Mouse (Mus musculus): ENCODE measurements around the gene Calu. TPM values are rescaled to one million over a fixed set of nuclear protein-coding genes. Genes with fewer than 3 reads are reported as not detected.
"Not testable (repeated sequence)": the region's sequence is repeated elsewhere in the genome, so short reads cannot be mapped to it uniquely, and the experiment has no call there.

The Calu gene
- polyA plus RNA-seq (2012; rRNA removed): 69.4 and 72.8 TPM in 2 replicates

DNA sequence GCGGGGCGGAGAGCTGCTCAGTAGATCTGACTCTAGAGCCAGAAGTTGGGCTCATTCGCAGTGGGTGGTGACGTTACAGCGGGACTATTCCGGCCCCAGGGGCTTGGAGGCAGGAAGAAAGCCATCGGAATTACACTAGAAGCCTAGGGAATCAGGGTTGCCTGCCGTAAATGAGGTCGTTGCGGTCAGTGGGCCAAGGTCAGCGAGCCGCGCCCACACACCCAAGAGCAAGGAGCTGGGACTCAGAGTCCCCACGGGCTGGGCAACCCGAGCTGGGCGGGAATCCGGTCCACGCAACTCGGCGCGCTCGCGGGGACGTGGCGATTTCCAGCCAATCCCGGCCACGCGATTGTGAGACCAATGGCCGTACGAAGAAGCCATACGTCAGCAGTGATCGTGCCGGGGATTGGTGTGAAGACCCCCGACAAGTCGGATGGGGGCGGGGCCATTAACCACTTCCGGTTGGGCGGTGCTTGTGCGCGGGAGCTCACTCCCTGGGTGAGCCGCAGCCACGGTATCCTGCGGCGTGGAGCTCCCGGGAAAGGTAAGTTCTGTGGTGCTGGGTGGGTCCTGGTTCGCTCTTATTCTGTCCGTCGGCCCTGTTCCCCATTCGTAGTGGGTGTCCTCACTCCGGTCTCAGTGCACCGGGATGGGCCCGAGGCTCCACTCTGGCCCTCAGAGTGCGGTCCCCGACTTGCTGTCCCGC lies at the start of gene Calu:
Gene Calu (plus strand): TSS at position 405 of the 706 bp plus-strand sequence.
- peak; percentile 98 to 100 for DNase-seq (ENCODE audit: extremely low spot score in 1 of 2, low spot score in 1 of 2)

DNA sequence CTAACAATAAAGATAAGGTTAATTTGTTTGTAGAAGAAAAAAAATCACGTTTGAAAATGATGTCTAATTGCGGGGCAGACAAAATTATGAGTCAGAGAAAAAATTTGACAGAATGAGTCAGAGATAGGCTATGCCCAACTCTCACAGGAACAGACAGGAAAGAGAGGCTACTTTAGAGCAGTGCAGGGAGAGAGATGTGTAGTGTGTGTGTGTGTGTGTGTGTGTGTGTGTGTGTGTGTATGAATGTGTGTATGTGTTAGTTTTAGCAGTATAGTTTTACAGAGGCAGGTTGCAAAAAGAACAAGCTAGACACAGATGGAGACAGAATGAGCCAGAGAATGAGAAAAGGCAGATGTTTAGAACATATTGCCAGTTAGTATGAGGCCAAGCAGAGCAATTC lies 48.8 kb upstream of the Calu start:
- no peak for DNase-seq (ENCODE audit: extremely low spot score in 1 of 2, low spot score in 1 of 2)

DNA sequence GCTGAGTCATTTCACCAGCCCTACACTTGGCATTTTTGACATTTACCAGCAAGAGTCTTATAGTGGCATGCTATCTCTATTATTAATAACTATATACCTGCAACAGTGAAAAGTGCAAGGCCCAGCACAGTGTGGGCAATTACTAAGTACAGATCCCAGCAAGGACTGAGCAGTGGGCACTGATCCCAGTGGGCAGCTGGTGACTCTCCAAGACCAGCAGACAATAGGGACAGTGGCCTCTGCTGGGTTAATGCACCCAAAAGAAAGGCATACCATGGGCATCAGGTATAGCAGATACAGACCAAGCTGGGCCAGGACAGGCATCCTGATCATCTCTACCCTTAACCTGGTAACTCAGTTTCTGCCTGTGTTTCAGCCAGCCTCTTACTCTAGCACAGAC lies 44.6 kb upstream of the Calu start:
- no peak for DNase-seq (ENCODE audit: extremely low spot score in 1 of 2, low spot score in 1 of 2)

DNA sequence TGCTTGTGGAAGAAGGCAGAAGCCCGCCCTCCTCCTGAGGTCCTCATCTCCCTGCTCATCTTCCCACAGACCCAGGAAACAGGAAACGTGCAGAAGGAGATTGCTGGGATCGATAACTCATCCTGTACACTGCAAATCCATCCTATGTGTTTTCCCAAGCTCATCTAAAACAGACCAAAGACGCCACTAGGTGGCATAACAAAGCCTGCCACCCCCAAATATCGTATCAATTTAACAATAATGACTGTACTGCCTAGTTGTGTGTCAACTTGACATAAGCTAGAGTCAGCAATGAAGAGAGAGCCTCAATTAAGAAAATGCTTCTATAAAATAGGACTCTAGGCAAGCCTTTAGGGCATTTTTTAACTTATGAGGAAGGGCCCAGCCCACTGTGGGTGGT lies 44.1 kb upstream of the Calu start:
- DNase-seq (ENCODE audit: extremely low spot score in 1 of 2, low spot score in 1 of 2): no peak

DNA sequence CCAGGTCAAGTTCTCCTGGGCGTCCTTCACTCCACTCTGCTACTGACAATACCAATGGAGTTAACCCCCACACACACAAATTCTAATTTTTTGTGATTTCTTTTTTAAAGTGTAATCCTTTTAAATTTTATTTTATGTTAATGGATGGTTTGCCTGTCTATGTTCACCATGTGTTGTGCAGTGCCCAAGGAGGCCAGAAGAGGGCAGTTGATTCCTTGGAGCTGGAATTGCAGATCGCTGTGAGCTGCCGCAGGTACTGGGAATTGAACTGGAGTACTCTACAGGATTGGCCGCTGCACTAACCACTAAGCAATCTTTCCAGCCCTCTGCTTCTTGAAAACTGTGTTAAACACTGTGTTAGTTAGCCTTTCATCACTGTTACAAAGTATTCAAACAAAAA lies 42.4 kb upstream of the Calu start:
- no peak for DNase-seq (ENCODE audit: extremely low spot score in 1 of 2, low spot score in 1 of 2)

DNA sequence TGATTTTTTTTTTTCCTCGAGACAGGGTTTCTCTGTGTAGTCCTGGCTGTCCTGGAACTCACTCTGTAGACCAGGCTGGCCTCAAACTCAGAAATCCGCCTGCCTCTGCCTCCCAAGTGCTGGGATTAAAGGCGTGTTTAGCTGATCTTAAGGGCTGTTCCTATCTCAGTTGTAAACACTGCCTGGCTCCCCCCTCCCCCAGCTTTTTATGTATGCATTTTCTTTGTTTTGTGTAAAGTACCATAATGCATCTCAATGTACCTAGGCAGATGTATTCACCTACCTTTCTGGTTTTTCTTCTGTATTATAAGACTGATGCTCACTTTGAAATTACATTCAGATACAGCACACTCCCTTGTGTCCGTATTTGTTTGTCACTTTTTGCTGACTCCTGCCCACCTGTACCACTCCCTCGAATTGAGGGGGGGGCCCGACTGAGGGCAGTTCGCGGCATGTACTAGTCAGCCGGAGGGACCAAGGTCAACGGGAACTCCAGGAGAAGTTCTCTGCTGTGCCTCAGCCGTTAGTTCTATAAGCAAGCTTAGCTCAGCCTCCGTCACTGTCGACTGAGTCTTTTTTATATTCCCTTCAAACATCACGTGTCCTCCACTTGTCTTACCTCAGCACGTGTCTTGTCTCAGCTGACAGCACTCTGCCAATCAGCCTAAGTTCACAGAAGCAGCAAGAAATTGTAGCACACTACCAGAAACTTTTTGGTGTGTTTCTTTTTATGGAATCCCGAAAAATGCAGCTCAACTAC lies 38.8 kb upstream of the Calu start:
- DNase-seq (ENCODE audit: extremely low spot score in 1 of 2, low spot score in 1 of 2): no peak

DNA sequence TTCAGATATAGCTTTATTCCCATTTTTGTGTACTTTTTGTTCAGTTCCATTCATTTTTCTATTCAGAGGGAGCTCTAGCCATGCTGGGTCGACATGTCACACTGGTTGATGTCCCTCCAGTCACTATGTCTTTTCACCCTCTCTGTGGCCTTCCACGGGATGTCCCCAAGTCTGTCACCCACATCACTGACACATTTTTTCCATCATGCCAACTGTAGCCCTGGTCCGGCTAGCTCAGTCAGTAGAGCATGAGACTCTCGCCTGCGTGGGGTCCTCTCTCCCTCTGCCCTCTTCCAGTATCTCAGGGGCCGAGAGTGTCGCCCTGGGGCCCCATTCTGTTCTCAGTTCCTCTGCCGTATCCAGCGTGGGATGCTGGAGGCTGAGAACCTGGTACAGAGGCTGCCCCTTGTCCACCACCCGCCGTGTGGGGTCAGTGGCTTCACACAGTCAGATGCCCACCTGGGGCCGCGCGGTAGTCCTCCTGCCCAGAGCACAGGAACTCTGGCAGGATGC lies 34.1 kb upstream of the Calu start:
- no peak for DNase-seq (ENCODE audit: extremely low spot score in 1 of 2, low spot score in 1 of 2)

DNA sequence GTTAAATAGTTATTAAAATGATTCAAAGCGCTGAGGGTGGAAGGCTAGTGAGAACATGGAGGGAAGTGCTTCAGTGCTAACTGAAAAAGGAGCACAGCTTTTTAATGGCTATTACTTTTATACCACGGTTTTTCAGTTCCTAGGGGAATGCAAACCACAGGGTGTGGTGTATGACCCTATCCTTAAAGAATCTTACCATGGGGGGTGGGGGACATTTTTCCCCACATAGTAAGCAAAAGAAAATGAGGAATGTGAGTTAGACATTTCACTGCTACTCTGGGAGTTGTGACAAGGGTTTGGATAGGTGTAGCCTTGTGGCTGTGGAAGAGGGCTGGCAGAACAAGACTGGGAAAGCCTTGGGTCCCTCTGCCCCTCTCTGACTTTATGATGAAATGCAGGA lies 30.6 kb upstream of the Calu start:
- DNase-seq (ENCODE audit: extremely low spot score in 1 of 2, low spot score in 1 of 2): no peak

DNA sequence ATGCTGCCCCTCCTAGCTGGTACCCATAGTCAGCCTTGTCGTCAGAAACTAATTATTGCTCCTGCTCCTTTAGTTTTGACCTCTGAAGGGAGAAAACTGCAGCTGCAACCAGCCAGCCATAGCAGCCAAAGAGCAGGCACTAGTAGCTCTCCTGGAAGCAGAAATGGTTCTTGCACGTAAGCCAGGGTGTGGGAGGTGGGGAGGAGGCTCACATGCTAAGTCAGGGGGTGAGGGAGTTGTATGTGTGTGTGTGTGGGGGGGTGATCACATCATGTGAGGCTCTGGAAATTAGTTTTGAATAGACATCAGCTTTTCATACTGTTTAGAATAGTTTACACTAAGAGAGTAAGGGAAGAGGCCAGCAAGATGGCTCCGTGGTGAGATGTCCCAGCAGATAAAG lies 29.9 kb upstream of the Calu start:
- no peak for DNase-seq (ENCODE audit: extremely low spot score in 1 of 2, low spot score in 1 of 2)

DNA sequence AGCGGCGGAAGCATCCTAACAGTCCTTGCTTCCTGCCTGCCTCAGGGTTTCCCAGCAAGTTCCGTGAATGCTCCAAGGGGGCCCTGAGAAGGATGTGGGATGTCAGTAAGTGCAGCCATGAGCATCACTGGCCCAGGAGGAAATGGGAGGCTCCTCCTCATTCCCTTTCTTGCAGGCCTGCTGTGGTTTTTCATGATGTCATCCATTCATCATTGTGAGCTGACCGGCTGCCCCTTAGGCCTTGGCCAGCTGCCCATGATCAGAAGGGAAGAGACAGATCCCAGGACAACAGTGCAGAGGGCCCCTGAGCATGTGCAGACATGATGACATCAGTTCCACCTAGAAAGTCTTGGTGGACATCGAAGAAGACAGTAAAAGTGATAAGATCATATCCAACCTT lies 29.0 kb upstream of the Calu start, which contains the start of gene Fam71f1:
Gene Fam71f1 (plus strand): TSS at position 262 of the 400 bp plus-strand sequence.
- DNase-seq (ENCODE audit: extremely low spot score in 1 of 2, low spot score in 1 of 2): no peak

DNA sequence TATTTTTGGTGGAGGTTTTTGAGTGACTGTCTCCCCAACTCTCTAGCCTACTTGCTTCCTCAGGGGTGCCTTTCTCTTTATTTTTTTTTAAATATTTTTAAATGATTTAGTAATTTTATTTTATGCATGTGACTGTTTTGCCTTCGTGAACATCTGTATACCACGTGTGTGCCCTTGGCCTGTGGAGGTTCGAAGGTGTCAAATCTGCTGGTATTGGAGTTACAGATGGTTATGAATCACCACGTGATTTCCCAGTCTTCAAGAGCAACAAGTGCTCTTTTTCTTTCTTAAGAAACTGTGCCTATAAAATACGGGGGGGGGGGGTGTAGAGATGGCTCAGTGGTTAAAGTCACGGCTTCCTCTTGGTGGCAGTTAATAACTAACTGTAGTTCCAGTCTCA lies 26.3 kb upstream of the Calu start:
- no peak for DNase-seq (ENCODE audit: extremely low spot score in 1 of 2, low spot score in 1 of 2)

DNA sequence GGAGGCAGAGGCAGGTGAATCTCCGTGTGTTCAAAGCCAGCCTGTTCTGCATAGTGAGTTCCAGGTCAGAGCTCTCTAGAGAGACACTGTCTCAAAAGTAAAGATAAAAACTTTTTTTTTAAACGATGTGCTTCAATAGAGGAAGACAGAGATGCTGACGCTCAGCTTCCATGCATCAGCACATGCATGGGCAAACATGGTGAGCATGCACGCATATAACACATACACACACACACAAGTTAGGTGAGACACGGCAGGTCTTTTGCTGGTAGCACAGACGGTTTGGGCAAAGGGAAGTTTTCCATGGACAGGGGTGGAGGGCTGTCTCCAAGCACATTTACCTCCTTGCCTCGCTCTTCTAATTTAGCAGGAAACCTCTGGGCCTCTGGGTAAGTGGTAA lies 25.7 kb upstream of the Calu start:
- no peak for DNase-seq (ENCODE audit: extremely low spot score in 1 of 2, low spot score in 1 of 2)

DNA sequence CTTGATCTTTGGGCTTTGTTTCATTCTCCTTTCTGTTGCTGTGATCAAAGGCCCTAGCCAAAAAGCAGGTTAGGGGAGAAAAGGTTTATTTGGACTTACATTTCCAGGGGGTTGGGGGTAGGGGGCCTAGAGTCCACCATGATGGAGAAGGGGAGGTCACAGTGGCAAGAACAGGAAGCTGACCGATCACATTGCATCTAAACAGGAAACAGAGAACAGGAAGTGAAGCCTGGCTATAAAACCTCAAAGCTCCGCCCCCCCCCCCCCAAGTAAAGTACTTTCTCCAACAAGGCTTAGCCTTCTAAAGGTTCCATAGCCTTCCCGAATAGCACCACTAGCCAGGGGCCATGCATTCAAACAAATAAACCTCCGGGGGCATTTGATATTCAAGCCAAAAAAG lies 25.1 kb upstream of the Calu start:
- DNase-seq (ENCODE audit: extremely low spot score in 1 of 2, low spot score in 1 of 2): no peak

DNA sequence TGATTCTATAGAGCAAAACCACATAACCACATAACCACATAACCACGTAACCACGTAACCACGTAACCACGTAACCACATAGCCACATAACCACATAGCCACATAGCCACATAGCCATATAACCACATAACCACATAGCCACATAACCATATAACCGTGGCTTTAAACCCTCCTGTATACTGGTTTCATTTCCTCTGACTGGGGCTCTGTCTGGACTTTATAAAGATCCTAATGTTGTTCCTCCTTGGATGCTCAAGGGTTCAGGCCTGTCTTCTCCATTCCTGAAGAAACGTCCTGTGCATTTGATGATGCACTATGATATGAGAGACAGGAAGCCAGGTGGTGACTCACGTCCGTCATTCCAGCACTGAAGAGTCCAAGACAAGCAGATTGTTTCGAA lies 20.9 kb upstream of the Calu start:
- DNase-seq (ENCODE audit: extremely low spot score in 1 of 2, low spot score in 1 of 2): no peak

DNA sequence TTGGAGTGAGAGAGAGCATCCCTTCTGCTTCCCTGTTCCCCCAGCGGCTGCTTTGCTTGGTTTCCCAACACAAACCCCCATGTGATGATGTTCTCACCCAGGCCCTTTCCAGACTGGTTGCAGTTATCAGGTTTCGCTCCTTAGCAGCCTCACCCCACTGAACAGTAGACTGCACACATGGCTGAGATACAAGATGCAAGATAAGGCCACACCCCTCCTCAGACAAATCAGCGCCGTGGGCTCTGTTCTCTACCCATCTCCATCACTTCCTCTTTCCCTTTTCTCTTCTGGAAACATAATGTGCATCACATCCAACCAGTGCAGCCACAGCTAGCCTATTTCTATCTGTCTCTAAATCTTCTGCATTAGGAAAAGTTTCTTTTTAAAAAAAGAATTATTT lies 18.4 kb upstream of the Calu start:
- DNase-seq (ENCODE audit: extremely low spot score in 1 of 2, low spot score in 1 of 2): no peak

DNA sequence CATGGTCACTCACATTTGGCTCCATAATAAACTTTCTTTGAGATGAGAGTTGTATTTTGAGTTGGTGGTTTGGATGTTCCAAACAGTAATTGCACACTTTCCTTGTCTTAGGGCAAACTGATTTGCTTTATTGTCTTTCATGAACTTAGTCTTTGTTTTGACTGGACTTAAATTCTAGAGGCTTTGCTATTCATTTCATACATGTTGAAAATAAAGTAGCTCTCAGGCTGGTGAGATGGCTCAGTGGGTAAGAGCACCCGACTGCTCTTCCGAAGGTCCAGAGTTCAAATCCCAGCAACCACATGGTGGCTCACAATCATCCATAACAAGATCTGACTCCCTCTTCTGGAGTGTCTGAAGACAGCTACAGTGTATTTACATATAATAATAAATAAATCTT lies 1.4 kb upstream of the Calu start:
- DNase-seq (ENCODE audit: extremely low spot score in 1 of 2, low spot score in 1 of 2): not testable (repeated sequence)

DNA sequence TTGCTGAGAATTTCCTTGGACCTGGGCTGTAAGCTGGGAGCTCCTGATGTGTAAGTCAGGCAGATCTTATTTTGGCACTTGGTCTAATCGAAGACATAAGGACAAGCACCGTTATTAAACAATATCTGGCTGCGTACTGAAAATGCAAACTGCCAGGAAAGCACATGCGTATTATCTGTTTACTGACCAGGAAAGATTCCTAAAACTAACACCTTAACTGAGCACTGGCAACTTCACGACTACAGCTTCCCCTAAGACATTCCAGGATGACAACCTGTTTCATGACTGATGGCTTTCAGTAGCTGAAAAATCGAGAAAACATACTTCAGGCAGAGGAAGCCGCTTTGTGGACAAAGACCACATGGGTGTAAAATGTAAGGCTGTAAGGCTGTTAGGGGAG lies 680 bp upstream of the Calu start:
- no peak for DNase-seq (ENCODE audit: extremely low spot score in 1 of 2, low spot score in 1 of 2)

DNA sequence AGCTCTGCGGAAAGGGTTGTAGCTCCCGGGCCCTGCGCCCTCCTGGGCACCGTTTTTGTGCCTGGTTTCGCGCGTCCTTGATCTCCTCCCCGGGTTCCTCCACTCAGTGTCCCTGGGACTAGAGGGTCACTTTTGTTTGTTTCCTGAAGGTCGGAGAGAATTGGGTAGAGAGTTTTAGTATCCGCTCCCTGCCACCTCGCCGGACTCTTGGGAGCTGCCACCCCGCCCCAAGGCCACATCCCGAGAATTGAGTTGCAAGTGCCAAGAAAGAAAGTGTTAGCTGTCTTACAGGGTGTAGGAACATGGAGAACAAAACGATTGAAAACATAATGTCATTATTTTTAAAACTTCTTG lies 479 bp downstream of the Calu start:
- DNase-seq (ENCODE audit: extremely low spot score in 1 of 2, low spot score in 1 of 2): no peak

DNA sequence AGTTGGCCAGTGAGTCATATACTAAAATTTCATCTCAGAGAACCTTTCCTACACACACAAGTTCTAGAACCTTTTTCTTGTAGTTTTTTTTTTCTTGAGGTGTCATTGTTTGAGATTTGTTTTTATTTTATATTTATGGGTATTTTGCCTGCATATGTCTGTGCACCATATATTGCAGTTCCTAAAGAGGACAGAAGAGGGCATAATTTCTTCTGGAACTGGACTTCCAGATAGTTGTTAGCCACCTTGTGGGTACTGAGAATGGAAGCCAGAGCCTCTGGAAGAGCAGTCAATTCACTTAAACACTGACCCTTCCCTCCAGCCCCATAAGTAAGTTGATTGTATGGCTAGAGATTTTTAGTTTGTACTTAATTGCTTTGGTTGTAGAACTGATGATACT lies 3.7 kb downstream of the Calu start:
- no peak for DNase-seq (ENCODE audit: extremely low spot score in 1 of 2, low spot score in 1 of 2)

DNA sequence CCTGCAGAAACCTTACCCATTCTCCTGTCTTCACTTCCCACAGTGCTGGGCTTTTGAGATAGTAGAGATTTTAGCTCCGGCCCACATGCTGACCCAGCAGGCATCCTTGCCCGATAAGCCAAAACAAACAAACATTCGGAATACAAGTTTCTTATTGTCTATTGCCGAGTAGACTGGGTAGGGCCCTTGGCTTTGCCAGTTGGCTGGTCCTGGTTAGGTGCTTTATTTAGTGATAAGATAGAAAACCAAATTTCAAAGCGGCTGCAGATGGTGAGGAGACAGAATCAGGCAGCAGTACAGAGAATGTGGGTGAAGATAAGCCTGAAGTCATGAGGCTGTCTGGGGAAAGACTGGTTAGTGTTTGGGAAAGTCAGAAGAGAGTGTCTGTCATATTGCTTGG lies 4.9 kb downstream of the Calu start:
- DNase-seq (ENCODE audit: extremely low spot score in 1 of 2, low spot score in 1 of 2): no peak

DNA sequence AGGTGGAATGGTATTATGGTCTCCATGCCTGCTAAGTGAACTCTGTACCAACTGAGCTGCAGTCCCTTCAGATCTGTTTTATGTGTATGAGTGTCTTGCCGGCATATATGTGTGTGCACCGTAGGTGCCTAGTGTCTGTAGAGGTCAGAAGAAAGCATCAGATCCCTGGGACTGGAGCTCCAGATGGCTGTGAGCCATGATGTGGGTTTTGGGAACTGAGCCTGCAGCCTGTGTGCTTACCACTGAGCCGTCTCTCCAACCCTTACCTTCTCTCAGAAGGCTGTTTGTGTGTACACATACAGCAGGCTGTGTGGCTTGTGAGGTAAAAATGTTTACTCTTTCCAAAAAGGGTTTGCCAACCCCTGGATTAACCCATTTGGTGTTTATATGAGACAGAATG lies 11.5 kb downstream of the Calu start:
- no peak for DNase-seq (ENCODE audit: extremely low spot score in 1 of 2, low spot score in 1 of 2)

DNA sequence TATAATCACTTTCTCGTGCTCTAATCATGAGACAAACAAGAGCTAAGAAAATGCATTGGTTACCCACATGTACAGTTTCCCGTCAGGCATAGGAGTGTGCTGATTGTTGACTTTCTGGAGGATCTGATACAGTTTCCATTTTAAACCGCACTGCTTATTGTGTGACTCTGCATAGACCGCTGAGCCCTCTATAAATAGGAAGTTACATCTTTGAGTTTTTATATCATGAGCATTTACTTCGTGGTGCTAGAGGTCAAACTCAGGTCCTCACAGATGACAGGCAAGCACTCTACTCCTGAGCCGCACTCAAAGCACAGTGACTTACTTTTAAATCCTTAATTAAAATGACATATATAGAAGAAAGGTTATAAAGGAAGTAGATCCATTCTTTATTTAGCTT lies 12.3 kb downstream of the Calu start:
- DNase-seq (ENCODE audit: extremely low spot score in 1 of 2, low spot score in 1 of 2): no peak

Data from frontal cortex, adult 2 months (tissue).